ENCODE assay signal across 15 mouse cellular contexts in the genomic region with DNA sequence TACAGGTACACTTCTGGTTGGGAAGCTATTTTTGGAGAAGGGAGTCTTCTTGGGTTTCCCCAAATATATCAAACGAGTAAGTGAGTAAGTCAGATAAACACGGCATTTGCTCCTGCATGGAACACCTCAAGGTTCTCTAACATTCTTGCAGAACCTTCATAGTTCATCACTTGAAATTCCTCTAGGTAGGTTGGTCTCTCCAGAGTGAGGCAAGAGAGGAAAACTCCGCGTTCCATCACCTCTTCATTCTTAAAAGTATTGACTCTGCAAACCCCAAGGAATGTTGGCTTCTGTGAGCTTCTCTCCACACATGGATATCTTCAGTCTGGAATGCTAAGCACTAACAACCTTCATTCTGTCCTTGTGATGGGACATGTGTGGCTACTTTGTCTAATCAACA.
"Had no signal": no experiment of that assay in that cellular context is flagged by ENCODE, and none has a peak within 500 bp of the region (broad histone marks: within the 10 kb centered on the region; RNA-seq: fewer than 3 reads in every experiment).

No protein-coding gene starts in this region.

- H3K27me3 ChIP-seq: limb, embryonic 13.5 days; liver, embryonic 15.5 days; midbrain, embryonic 13.5 days had no signal

- ATAC-seq: intestine, postnatal 0 days; liver, embryonic 12.5 days; midbrain, embryonic 13.5 days had no signal

- H3K36me3 ChIP-seq: limb, embryonic 10.5 days; limb, embryonic 13.5 days; liver, embryonic 12.5 days; liver, embryonic 15.5 days; midbrain, embryonic 13.5 days had no signal

- H3K4me1 ChIP-seq: limb, embryonic 10.5 days; limb, embryonic 13.5 days; midbrain, embryonic 13.5 days had no signal

- H3K4me3 ChIP-seq: layer of hippocampus, adult 2 months; limb, embryonic 10.5 days; limb, embryonic 13.5 days; liver, embryonic 12.5 days; liver, embryonic 15.5 days; midbrain, embryonic 13.5 days had no signal

- H3K27ac ChIP-seq: kidney, postnatal 0 days; layer of hippocampus, adult 2 months; limb, embryonic 10.5 days; limb, embryonic 13.5 days; liver, embryonic 12.5 days; liver, embryonic 15.5 days; macrophage; midbrain, embryonic 13.5 days had no signal

- H3K9ac ChIP-seq: limb, embryonic 13.5 days; liver, embryonic 12.5 days; liver, embryonic 15.5 days; midbrain, embryonic 13.5 days had no signal

- H3K4me2 ChIP-seq: limb, embryonic 13.5 days; liver, embryonic 12.5 days; liver, embryonic 15.5 days; midbrain, embryonic 13.5 days had no signal

- DNase-seq: kidney, adult 2 months; kidney, postnatal 25 days; layer of hippocampus, adult 9-11 months; liver; thymus, adult 18-20 months; thymus, postnatal 36 days had no signal

- H3K9me3 ChIP-seq: limb, embryonic 10.5 days; limb, embryonic 13.5 days; liver, embryonic 12.5 days; liver, embryonic 15.5 days; midbrain, embryonic 13.5 days had no signal
